Mouse (Mus musculus) lung, adult 2 months (tissue): ENCODE results near the gene Nlrp9b.

ENCODE experiments used
- CTCF ChIP-seq: fragments of 200-500 bp; IDR thresholded peaks from 2 replicates; pipeline ENCODE4 v1.5.1; 2011; ENCODE audit warnings: mild to moderate bottlenecking, low read length, control low read depth; ENCODE audit not compliant: insufficient read depth
- POLR2A ChIP-seq: fragments of 200-500 bp; IDR thresholded peaks from 2 replicates; pipeline ENCODE4 v1.6.1; 2011; ENCODE audit warnings: low read depth, mild to moderate bottlenecking, control low read depth, low read length, borderline replicate concordance; ENCODE audit errors: extremely low read depth

- no peak for TF ChIP-seq CTCF
- TF ChIP-seq POLR2A, result no peak
These were observed 38.8 kb upstream of the Nlrp9b start for GRCm38 (mm10) chr7:19952320-19952986.
